In genomic region chr6:117847772-117848171, GRCm38 (mm10) we compare ENCODE assay signal across 17 mouse cellular contexts. TPM values are rescaled to one million over a fixed set of nuclear protein-coding genes. Genes with fewer than 3 reads are reported as not detected.
DNase-seq lines count a peak whose midpoint lies in the region; ATAC-seq and TF ChIP-seq lines count a peak whose summit lies in the region.
"Had no signal": no experiment of that assay in that cellular context is flagged by ENCODE, and none has a peak within 500 bp of the region (broad histone marks: within the 10 kb centered on the region; RNA-seq: fewer than 3 reads in every experiment).

No protein-coding gene starts in this region.

- no peak for TF ChIP-seq EP300 in liver, postnatal 0 days (IDR thresholded peaks at IDR 0.05; ENCODE audit: low read depth)

- no peaks in the 10 kb centered on the region for H3K4me1 ChIP-seq in liver, postnatal 0 days (ENCODE audit: insufficient read depth)
- peaks cover 8% of the 10 kb centered on the region for H3K4me1 ChIP-seq in liver, embryonic 11.5 days (replicated peaks; ENCODE audit: control insufficient read depth, insufficient read depth, low read length)
- H3K4me1 ChIP-seq in forebrain, embryonic 16.5 days (replicated peaks; ENCODE audit: control insufficient read depth, insufficient read depth, low read length): peaks cover 3% of the 10 kb centered on the region
- H3K4me1 ChIP-seq in hindbrain, embryonic 16.5 days (ENCODE audit: control insufficient read depth, insufficient read depth, low read depth, low read length): no peaks in the 10 kb centered on the region
- H3K4me1 ChIP-seq: embryonic facial prominence, embryonic 13.5 days; heart, embryonic 13.5 days; limb, embryonic 10.5 days had no signal

- DNase-seq in CD4-positive, CD25-positive, alpha-beta regulatory T cell, adult 2 months (ENCODE audit: low read depth, low spot score): peak; percentile 50
- DNase-seq in liver, postnatal 0 days: no peak
- DNase-seq in liver, embryonic 11.5 days (ENCODE audit: low spot score): no peak
- DNase-seq in R1 (ENCODE audit: low read depth, low spot score): peak; percentile 45
- DNase-seq in cerebellum, postnatal 10 days: no peak
- DNase-seq: cerebellum, adult 9-10 months; gastrocnemius, postnatal 36 days; heart, postnatal 36 days; liver, embryonic 13.5 days; lung, postnatal 36 days; spleen, adult 18-20 months had no signal

- WGBS in liver, postnatal 0 days (ENCODE audit: insufficient replicate concordance): 79% methylated on average over 2 of the region's 2 CpGs
- WGBS in liver, embryonic 11.5 days: 86% methylated on average over 2 of the region's 2 CpGs
- WGBS in forebrain, embryonic 16.5 days: 96% methylated on average over 2 of the region's 2 CpGs
- 100% methylated on average over 2 of the region's 2 CpGs for WGBS in hindbrain, embryonic 16.5 days

- H3K27ac ChIP-seq in liver, postnatal 0 days (ENCODE audit: low read depth): no peak overlapping the region
- H3K27ac ChIP-seq in liver, embryonic 11.5 days (ENCODE audit: low read depth, low read length): no peak overlapping the region
- H3K27ac ChIP-seq in forebrain, embryonic 16.5 days (ENCODE audit: low read length): no peak overlapping the region
- H3K27ac ChIP-seq in hindbrain, embryonic 16.5 days (ENCODE audit: low read depth, low read length): no peak overlapping the region
- H3K27ac ChIP-seq: embryonic facial prominence, embryonic 13.5 days; heart, embryonic 13.5 days; limb, embryonic 10.5 days; liver, embryonic 13.5 days had no signal

- peak; percentile 17; the same call in 1 of the 2 replicates for TF ChIP-seq CTCF in liver, postnatal 0 days (IDR thresholded peaks at IDR 0.05; ENCODE audit: low read depth)

- H3K4me2 ChIP-seq in liver, postnatal 0 days (ENCODE audit: low read depth, low read length): no peak overlapping the region
- H3K4me2 ChIP-seq in liver, embryonic 11.5 days: no peak overlapping the region
- no peak overlapping the region for H3K4me2 ChIP-seq in forebrain, embryonic 16.5 days (ENCODE audit: low read length)
- no peak overlapping the region for H3K4me2 ChIP-seq in hindbrain, embryonic 16.5 days (ENCODE audit: low read length)
- H3K4me2 ChIP-seq: embryonic facial prominence, embryonic 13.5 days; heart, embryonic 13.5 days; liver, embryonic 13.5 days had no signal

- no peak overlapping the region for H3K9ac ChIP-seq in liver, postnatal 0 days (replicated peaks)
- H3K9ac ChIP-seq in liver, embryonic 11.5 days (ENCODE audit: low read depth, low read length): no peak overlapping the region
- no peak overlapping the region for H3K9ac ChIP-seq in forebrain, embryonic 16.5 days (replicated peaks; ENCODE audit: low read depth, low read length)
- no peak overlapping the region for H3K9ac ChIP-seq in hindbrain, embryonic 16.5 days (ENCODE audit: low read depth, low read length)
- H3K9ac ChIP-seq: embryonic facial prominence, embryonic 13.5 days; heart, embryonic 13.5 days; liver, embryonic 13.5 days had no signal

- H3K4me3 ChIP-seq in liver, postnatal 0 days (ENCODE audit: low read depth, low read length): no peak overlapping the region
- H3K4me3 ChIP-seq in liver, embryonic 11.5 days (ENCODE audit: low read depth, low read length): no peak overlapping the region
- H3K4me3 ChIP-seq in forebrain, embryonic 16.5 days (replicated peaks; ENCODE audit: low read length): no peak overlapping the region
- H3K4me3 ChIP-seq in hindbrain, embryonic 16.5 days (ENCODE audit: low read length): no peak overlapping the region
- H3K4me3 ChIP-seq: embryonic facial prominence, embryonic 13.5 days; heart, embryonic 13.5 days; limb, embryonic 10.5 days; liver, embryonic 13.5 days had no signal

- H3K9me3 ChIP-seq in liver, postnatal 0 days (ENCODE audit: low read length): no peaks in the 10 kb centered on the region
- no peaks in the 10 kb centered on the region for H3K9me3 ChIP-seq in liver, embryonic 11.5 days (ENCODE audit: control insufficient read depth, low read length)
- H3K9me3 ChIP-seq in forebrain, embryonic 16.5 days (ENCODE audit: control insufficient read depth, low read length): no peaks in the 10 kb centered on the region
- no peaks in the 10 kb centered on the region for H3K9me3 ChIP-seq in hindbrain, embryonic 16.5 days (ENCODE audit: control insufficient read depth, low read length)
- H3K9me3 ChIP-seq: embryonic facial prominence, embryonic 13.5 days; heart, embryonic 13.5 days; limb, embryonic 10.5 days; liver, embryonic 13.5 days had no signal

- H3K27me3 ChIP-seq in liver, postnatal 0 days (ENCODE audit: insufficient read depth, low read length): no peaks in the 10 kb centered on the region
- H3K27me3 ChIP-seq in liver, embryonic 11.5 days (replicated peaks; ENCODE audit: control insufficient read depth, insufficient read depth, low read length): no peaks in the 10 kb centered on the region
- no peaks in the 10 kb centered on the region for H3K27me3 ChIP-seq in forebrain, embryonic 16.5 days (replicated peaks; ENCODE audit: control insufficient read depth, insufficient read depth, low read length)
- no peaks in the 10 kb centered on the region for H3K27me3 ChIP-seq in hindbrain, embryonic 16.5 days (replicated peaks; ENCODE audit: control insufficient read depth, insufficient read depth, low read length)
- H3K27me3 ChIP-seq: embryonic facial prominence, embryonic 13.5 days; heart, embryonic 13.5 days; liver, embryonic 13.5 days had no signal

- ATAC-seq in CD4-positive, CD25-positive, alpha-beta regulatory T cell, adult 4 months: no peak
- no peak for ATAC-seq in liver, postnatal 0 days
- no peak for ATAC-seq in liver, embryonic 11.5 days (replicated peaks; ENCODE audit: low FRiP score)
- ATAC-seq in forebrain, embryonic 16.5 days: no peak
- no peak for ATAC-seq in hindbrain, embryonic 16.5 days

- peaks cover 23% of the 10 kb centered on the region for H3K36me3 ChIP-seq in liver, postnatal 0 days (replicated peaks; ENCODE audit: insufficient read depth, low read length)
- peaks cover 20% of the 10 kb centered on the region for H3K36me3 ChIP-seq in liver, embryonic 11.5 days (ENCODE audit: control insufficient read depth, insufficient read depth, low read length)
- peaks cover 60% of the 10 kb centered on the region for H3K36me3 ChIP-seq in forebrain, embryonic 16.5 days (ENCODE audit: control insufficient read depth, insufficient read depth)
- peaks cover 42% of the 10 kb centered on the region for H3K36me3 ChIP-seq in hindbrain, embryonic 16.5 days (ENCODE audit: control insufficient read depth, insufficient read depth, low read length)

RNA-seq across cellular contexts. Expression of gene Zfp637, which starts 6.8 kb away (rescaled TPM):
- 10 to 100 TPM; 34.4 to 40.9 TPM for polyA plus RNA-seq in CD4-positive, CD25-positive, alpha-beta regulatory T cell, adult 4 months (2017; shearing (Covaris generic))
- polyA plus RNA-seq in liver, postnatal 0 days (2015; fragmentation: Nextera tagmentation; extraction: Ambion mirVana): 25.4 and 25.7 TPM in 2 replicates
- 81.0 and 82.3 TPM in 2 replicates for polyA plus RNA-seq in liver, embryonic 11.5 days (2014; fragmentation: Nextera tagmentation; extraction: Ambion mirVana)
- 208 and 225 TPM in 2 replicates for polyA plus RNA-seq in forebrain, embryonic 16.5 days (2015; fragmentation: Nextera tagmentation; extraction: Ambion mirVana)
- polyA plus RNA-seq in hindbrain, embryonic 16.5 days (2015; fragmentation: Nextera tagmentation; extraction: Ambion mirVana): 130 and 137 TPM in 2 replicates

RNA-seq across cellular contexts. Expression of gene Zfp239, which starts 14.1 kb away (rescaled TPM):
- 1 to 10 TPM; 2.4 to 3.3 TPM for polyA plus RNA-seq in CD4-positive, CD25-positive, alpha-beta regulatory T cell, adult 4 months (2017; shearing (Covaris generic))
- 0.86 and 1.1 TPM in 2 replicates for polyA plus RNA-seq in liver, postnatal 0 days (2015; fragmentation: Nextera tagmentation; extraction: Ambion mirVana)
- polyA plus RNA-seq in liver, embryonic 11.5 days (2014; fragmentation: Nextera tagmentation; extraction: Ambion mirVana): 8.2 and 8.7 TPM in 2 replicates
- polyA plus RNA-seq in forebrain, embryonic 16.5 days (2015; fragmentation: Nextera tagmentation; extraction: Ambion mirVana): 18.0 and 18.5 TPM in 2 replicates
- polyA plus RNA-seq in hindbrain, embryonic 16.5 days (2015; fragmentation: Nextera tagmentation; extraction: Ambion mirVana): 17.2 and 18.3 TPM in 2 replicates

RNA-seq across cellular contexts. Expression of gene Hnrnpf, which starts 52.4 kb away (rescaled TPM):
- polyA plus RNA-seq in CD4-positive, CD25-positive, alpha-beta regulatory T cell, adult 4 months (2017; shearing (Covaris generic)): 1,000 to 10,000 TPM; 1,072 to 1,239 TPM
- 264 and 270 TPM in 2 replicates for polyA plus RNA-seq in liver, postnatal 0 days (2015; fragmentation: Nextera tagmentation; extraction: Ambion mirVana)
- 960 and 1,037 TPM in 2 replicates for polyA plus RNA-seq in liver, embryonic 11.5 days (2014; fragmentation: Nextera tagmentation; extraction: Ambion mirVana)
- polyA plus RNA-seq in forebrain, embryonic 16.5 days (2015; fragmentation: Nextera tagmentation; extraction: Ambion mirVana): 366 and 411 TPM in 2 replicates
- 250 and 271 TPM in 2 replicates for polyA plus RNA-seq in hindbrain, embryonic 16.5 days (2015; fragmentation: Nextera tagmentation; extraction: Ambion mirVana)

Comparison
In these comparisons a context has a peak if more than half of its experiments do, and no peak if none do; other contexts are left out.
1. DNase-seq: peak in CD4-positive, CD25-positive, alpha-beta regulatory T cell, adult 2 months (single experiment) and R1 (single experiment); none in liver, postnatal 0 days (single experiment), liver, embryonic 11.5 days (single experiment) and cerebellum, postnatal 10 days (0 of 2).